Mouse (Mus musculus) small intestine, adult 2 months (tissue): ENCODE measurements around the gene Fam210b.

Source experiments
- CTCF ChIP-seq: fragments of 200-500 bp; IDR thresholded peaks from 2 replicates; pipeline ENCODE4 v1.5.1; 2012; ENCODE audit warnings: low read depth, mild to moderate bottlenecking, control low read depth, inconsistent platforms, low read length, moderate library complexity, mixed read lengths; ENCODE audit not compliant: insufficient replicate concordance, insufficient read length; ENCODE audit errors: extremely low read depth
- POLR2A ChIP-seq: fragments of 200-500 bp; IDR thresholded peaks from 2 replicates; pipeline ENCODE4 v1.6.1; 2012; ENCODE audit warnings: low read depth, mild to moderate bottlenecking, control low read depth, inconsistent platforms, low read length, moderate library complexity

GRCm38 (mm10) chr2:172399901-172400300 is 54.5 kb downstream of the Fam210b start:
- TF ChIP-seq CTCF (no peak), POLR2A (no peak)
